Mouse (Mus musculus): ENCODE results near the gene Scube3. TPM values are rescaled to one million over a fixed set of nuclear protein-coding genes. Genes with fewer than 3 reads are reported as not detected.
A peak's percentile ranks its signal among the peaks of the same experiment; 100 is the strongest.
"Not testable (repeated sequence)": the region's sequence is repeated elsewhere in the genome, so short reads cannot be mapped to it uniquely, and the experiment has no call there.

Gene Scube3
- polyA plus RNA-seq, 1 experiment = 1.6 TPM

DNA sequence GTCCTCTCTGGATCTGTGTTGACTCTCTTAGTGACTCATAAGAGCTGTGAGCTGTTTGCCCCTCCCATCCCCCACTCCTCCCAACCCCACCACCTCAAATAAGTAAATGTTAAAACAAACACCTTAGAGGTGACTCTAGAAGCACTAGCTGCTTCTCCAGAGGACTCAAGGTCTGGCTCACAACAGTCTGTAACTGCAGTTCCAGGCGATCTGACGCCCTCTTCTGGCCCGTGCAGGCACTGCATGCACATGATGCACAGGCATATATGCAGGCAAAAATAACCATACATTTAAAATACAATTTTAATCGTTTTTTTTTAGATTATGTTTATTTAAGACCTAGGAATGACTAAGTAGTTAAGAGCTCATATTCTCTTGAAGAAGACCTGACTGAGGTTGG lies 71.3 kb downstream of the Scube3 start:
- peaks cover 33% of the 10 kb centered on the region; the same call in 1 of the 2 replicates for H3K4me1 ChIP-seq (ENCODE audit: control insufficient read depth, insufficient read depth, insufficient read length)
- TF ChIP-seq POLR2A (IDR thresholded peaks at IDR 0.05; ENCODE audit: low read depth, low read length) = no peak
- TF ChIP-seq CTCF (IDR thresholded peaks at IDR 0.05; ENCODE audit: extremely low read depth, insufficient read depth, insufficient read length, insufficient replicate concordance) = no peak
- no peak overlapping the region for H3K27ac ChIP-seq (ENCODE audit: insufficient read depth, low read length)
- no peak overlapping the region for H3K4me3 ChIP-seq (ENCODE audit: extremely low read depth, insufficient read depth, insufficient read length)
- H3K27me3 ChIP-seq (ENCODE audit: control insufficient read depth, insufficient read depth, low read length) = no peaks in the 10 kb centered on the region
- 47% methylated on average over 4 of the region's 4 CpGs for WGBS
- no peaks in the 10 kb centered on the region for H3K36me3 ChIP-seq (ENCODE audit: control insufficient read depth, insufficient read depth, low read length)
- no peak for DNase-seq (ENCODE audit: low read depth in 1 of 2, low spot score in 2 of 2)

DNA sequence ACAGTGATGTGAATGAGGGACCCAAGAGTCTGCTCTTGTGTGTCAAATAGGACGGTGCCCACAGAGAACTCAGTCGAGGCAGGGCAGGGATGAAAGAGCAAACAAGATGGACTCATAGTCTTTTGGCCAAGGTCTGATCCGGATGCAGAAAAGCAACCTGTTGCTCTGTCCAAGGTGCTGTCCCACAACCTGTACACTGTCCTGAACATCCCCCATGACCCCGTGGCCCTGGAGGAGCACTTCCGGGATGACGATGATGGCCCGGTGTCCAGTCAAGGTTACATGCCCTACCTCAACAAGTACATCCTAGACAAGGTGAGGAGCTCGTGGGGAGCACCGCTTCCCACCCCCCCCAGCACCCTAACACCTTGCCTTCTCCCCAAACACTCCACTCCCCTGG lies 74.8 kb downstream of the Scube3 start:
- Histone ChIP-seq H3K27me3 (ENCODE audit: control insufficient read depth, insufficient read depth, low read length) (no peaks in the 10 kb centered on the region), H3K4me1 (ENCODE audit: control insufficient read depth, insufficient read depth, insufficient read length) (peaks cover 27% of the 10 kb centered on the region), H3K27ac (ENCODE audit: insufficient read depth, low read length) (peak overlapping the region; percentile 95), H3K36me3 (ENCODE audit: control insufficient read depth, insufficient read depth, low read length) (peaks cover 6% of the 10 kb centered on the region), H3K4me3 (ENCODE audit: extremely low read depth, insufficient read depth, insufficient read length) (no peak overlapping the region)
- TF ChIP-seq POLR2A (IDR thresholded peaks at IDR 0.05; ENCODE audit: low read depth, low read length) = no peak
- TF ChIP-seq CTCF (IDR thresholded peaks at IDR 0.05; ENCODE audit: extremely low read depth, insufficient read depth, insufficient read length, insufficient replicate concordance) = no peak
- DNase-seq (ENCODE audit: low read depth in 1 of 2, low spot score in 2 of 2) = no peak
- WGBS = 84% methylated on average over 9 of the region's 9 CpGs

DNA sequence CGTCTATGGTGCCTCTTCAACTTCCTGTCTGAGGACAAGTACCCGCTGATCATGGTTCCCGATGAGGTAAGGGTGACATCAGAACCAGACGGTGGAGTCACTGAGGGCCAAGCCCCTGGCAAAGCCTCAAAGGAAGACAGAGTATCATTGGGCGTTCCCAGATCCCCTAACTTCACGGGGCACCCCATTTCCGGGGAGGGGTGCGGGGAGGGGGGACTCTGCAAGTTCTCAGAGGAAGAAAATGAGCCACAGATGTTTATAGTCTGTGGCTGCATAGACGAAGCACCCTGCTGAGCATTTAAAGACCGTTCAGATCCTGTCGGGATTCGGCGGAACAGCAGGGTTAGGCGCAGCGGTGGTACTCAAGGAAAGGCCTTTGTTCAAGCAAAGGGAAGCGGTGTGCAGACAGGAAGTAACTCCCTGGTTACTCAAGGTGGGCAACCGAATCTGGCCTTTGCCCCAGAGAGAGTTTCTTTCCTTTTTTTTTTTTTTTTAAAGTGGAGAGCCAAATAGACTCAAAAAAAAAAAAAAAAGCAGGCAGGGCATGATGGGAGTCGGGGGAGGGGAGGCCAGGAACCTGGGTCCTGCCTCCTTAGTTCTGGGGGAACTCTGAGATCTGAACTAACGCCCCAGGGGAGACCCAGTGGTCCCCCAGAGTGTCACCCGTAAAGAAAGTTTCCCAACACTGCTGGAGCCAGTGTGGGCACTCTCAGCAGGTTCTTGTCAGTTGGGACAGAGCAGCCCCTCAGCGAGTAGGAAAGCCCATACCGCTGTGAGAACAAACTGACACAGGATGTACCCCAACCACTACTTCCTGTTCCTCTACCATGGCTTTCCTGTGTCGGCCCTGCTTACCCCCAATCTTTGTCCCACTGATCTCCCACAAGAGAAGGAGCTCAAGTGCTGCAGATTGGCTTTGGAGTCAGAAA lies 76.0 kb downstream of the Scube3 start:
- H3K4me3 ChIP-seq (ENCODE audit: extremely low read depth, insufficient read depth, insufficient read length) = peak overlapping the region; percentile 29; the same call in 1 of the 2 replicates
- H3K27me3 ChIP-seq (ENCODE audit: control insufficient read depth, insufficient read depth, low read length) = no peaks in the 10 kb centered on the region
- H3K36me3 ChIP-seq (ENCODE audit: control insufficient read depth, insufficient read depth, low read length) = peaks cover 6% of the 10 kb centered on the region
- H3K4me1 ChIP-seq (ENCODE audit: control insufficient read depth, insufficient read depth, insufficient read length) = peaks cover 19% of the 10 kb centered on the region
- H3K27ac ChIP-seq (ENCODE audit: insufficient read depth, low read length) = peak overlapping the region; percentile 95
- DNase-seq (ENCODE audit: low read depth in 1 of 2, low spot score in 2 of 2) = peak; percentile 63 to 77
- WGBS = 3% methylated on average over 23 of the region's 23 CpGs
- TF ChIP-seq POLR2A (IDR thresholded peaks at IDR 0.05; ENCODE audit: low read depth, low read length) (no peak), CTCF (IDR thresholded peaks at IDR 0.05; ENCODE audit: extremely low read depth, insufficient read depth, insufficient read length, insufficient replicate concordance) (no peak)

DNA sequence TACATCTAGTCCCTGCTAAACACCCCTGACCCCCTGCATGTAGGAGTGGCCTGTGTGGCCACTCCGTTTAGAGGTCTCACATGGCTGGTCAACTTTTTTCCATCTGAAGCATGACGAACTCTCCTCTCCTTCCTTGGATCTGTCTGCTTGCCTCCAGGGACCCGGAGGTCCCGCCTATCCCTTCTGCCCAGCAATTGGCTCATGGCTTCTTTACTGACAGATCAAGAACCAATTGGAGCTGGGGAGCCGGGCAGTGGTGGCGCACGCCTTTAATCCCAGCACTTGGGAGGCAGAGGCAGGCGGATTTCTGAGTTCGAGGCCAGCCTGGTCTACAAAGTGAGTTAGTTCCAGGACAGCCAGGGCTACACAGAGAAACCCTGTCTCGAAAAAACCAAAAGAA lies 80.5 kb downstream of the Scube3 start:
- H3K27me3 ChIP-seq (ENCODE audit: control insufficient read depth, insufficient read depth, low read length); DNase-seq (ENCODE audit: low read depth in 1 of 2, low spot score in 2 of 2); H3K27ac ChIP-seq (ENCODE audit: insufficient read depth, low read length); H3K4me3 ChIP-seq (ENCODE audit: extremely low read depth, insufficient read depth, insufficient read length): not testable (repeated sequence)
- Histone ChIP-seq H3K4me1 (ENCODE audit: control insufficient read depth, insufficient read depth, insufficient read length) (peaks cover 16% of the 10 kb centered on the region), H3K36me3 (ENCODE audit: control insufficient read depth, insufficient read depth, low read length) (peaks cover 11% of the 10 kb centered on the region)
- 82% methylated on average over 10 of the region's 10 CpGs for WGBS

DNA sequence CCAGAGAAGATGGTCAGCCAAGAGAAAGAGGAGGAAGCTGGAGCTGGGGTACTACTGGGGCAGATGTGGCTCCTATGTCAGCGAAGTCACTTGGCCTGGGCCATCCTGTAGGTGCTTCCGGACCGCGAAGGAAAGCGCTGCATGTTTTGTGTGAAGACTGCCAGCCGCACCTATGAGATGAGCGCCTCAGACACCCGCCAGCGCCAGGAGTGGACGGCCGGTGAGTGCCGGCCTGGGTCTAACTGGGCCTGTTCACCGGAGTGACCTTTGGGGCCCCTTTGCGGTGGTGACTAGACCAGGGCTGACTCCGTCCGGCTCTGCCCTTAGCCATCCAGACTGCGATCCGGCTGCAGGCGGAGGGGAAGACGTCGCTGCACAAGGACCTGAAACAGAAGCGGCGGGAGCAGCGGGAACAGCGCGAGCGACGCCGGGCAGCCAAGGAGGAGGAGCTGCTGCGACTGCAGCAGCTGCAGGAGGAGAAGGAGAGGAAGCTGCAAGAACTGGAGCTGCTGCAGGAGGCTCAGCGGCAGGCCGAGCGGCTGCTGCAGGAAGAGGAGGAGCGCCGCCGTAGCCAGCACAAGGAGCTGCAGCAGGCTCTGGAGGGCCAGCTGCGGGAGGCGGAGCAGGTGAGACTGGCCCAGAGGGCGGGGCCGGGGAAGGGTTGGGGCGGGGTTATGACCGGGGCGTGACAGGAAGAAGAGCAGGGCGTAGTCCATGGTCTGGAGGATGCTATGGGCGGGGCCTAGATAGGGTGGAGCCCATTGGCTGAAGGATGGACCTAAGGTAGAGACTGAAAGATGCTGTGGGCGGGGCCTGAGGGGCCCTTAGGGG lies 81.8 kb downstream of the Scube3 start:
- Histone ChIP-seq H3K27ac (ENCODE audit: insufficient read depth, low read length) (peak overlapping the region; percentile 72), H3K27me3 (ENCODE audit: control insufficient read depth, insufficient read depth, low read length) (no peaks in the 10 kb centered on the region), H3K4me1 (ENCODE audit: control insufficient read depth, insufficient read depth, insufficient read length) (peaks cover 11% of the 10 kb centered on the region), H3K4me3 (ENCODE audit: extremely low read depth, insufficient read depth, insufficient read length) (peak overlapping the region; percentile 69), H3K36me3 (ENCODE audit: control insufficient read depth, insufficient read depth, low read length) (peaks cover 23% of the 10 kb centered on the region)
- whole genome bisulfite sequencing = 3% methylated on average over 46 of the region's 46 CpGs
- TF ChIP-seq CTCF (IDR thresholded peaks at IDR 0.05; ENCODE audit: extremely low read depth, insufficient read depth, insufficient read length, insufficient replicate concordance) = no peak; the same call in 1 of the 2 replicates
- TF ChIP-seq POLR2A (IDR thresholded peaks at IDR 0.05; ENCODE audit: low read depth, low read length) = peak; percentile 42; the same call in 1 of the 2 replicates
- peak; percentile 90 to 91 for DNase-seq (ENCODE audit: low read depth in 1 of 2, low spot score in 2 of 2)

Other genes starting within 250 kb of the Scube3 start
- gene Anks1, start 232.8 kb upstream of the Scube3 start, polyA plus RNA-seq (2012; rRNA removed) = 25.9 and 27.1 TPM in 2 replicates
- 5.7 and 6.6 TPM in 2 replicates for gene Taf11, start 232.3 kb upstream of the Scube3 start, polyA plus RNA-seq (2012; rRNA removed)
- 0.58 and 0.92 TPM in 2 replicates for gene Tcp11, start 61.5 kb upstream of the Scube3 start, polyA plus RNA-seq (2012; rRNA removed)
- 31.0 and 33.2 TPM in 2 replicates for gene Zfp523, start 35.0 kb downstream of the Scube3 start, polyA plus RNA-seq (2012; rRNA removed)
- gene Def6, start 65.6 kb downstream of the Scube3 start, polyA plus RNA-seq (2012; rRNA removed) = 69.7 and 79.0 TPM in 2 replicates
- gene Ppard, start 90.6 kb downstream of the Scube3 start, polyA plus RNA-seq (2012; rRNA removed) = 23.2 and 28.8 TPM in 2 replicates
- gene Fance, start 171.4 kb downstream of the Scube3 start, polyA plus RNA-seq (2012; rRNA removed) = 17.2 and 19.3 TPM in 2 replicates
- 4,168 and 4,314 TPM in 2 replicates for gene Rpl10a, start 186.3 kb downstream of the Scube3 start, polyA plus RNA-seq (2012; rRNA removed)
- 4.3 and 5.0 TPM in 2 replicates for gene Tead3, start 208.7 kb downstream of the Scube3 start, polyA plus RNA-seq (2012; rRNA removed)
- gene Tulp1, start 223.1 kb downstream of the Scube3 start, polyA plus RNA-seq (2012; rRNA removed) = 0.15 and 0.25 TPM in 2 replicates